Mouse (Mus musculus) forebrain, embryonic 12.5 days (tissue): ENCODE measurements around the gene Foxj1. TPM values are rescaled to one million over a fixed set of nuclear protein-coding genes. Genes with fewer than 3 reads are reported as not detected.

Experiments used
- ATAC-seq: fragments of 200-750 bp; cut with Nextera tagmentation; 2 replicates; pipeline ENCODE4 v1.8.0; 2017; ENCODE audit warnings: moderate TSS enrichment; ENCODE audit not compliant: low FRiP score
- H3K27ac ChIP-seq: fragments of 300-500 bp; sonication (generic); 2 replicates; pipeline ENCODE4 v1.5.1; 2016; ENCODE audit warnings: mild to moderate bottlenecking
- H3K27me3 ChIP-seq: fragments of 300-500 bp; sonication (generic); 2 replicates; pipeline ENCODE4 v1.6.1; 2016; ENCODE audit warnings: mild to moderate bottlenecking
- H3K36me3 ChIP-seq: fragments of 300-500 bp; sonication (generic); replicated peaks from 2 replicates; pipeline ENCODE4 v1.6.1; 2016; ENCODE audit warnings: mild to moderate bottlenecking
- H3K4me1 ChIP-seq: fragments of 300-500 bp; sonication (generic); 2 replicates; pipeline ENCODE4 v1.6.1; 2016
- H3K4me2 ChIP-seq: fragments of 300-500 bp; sonication (generic); 2 replicates; pipeline ENCODE4 v1.6.1; 2016; ENCODE audit warnings: mild to moderate bottlenecking, moderate library complexity
- H3K4me3 ChIP-seq: fragments of 300-500 bp; sonication (generic); replicated peaks from 2 replicates; pipeline ENCODE4 v1.5.1; 2016; ENCODE audit warnings: mild to moderate bottlenecking
- H3K9ac ChIP-seq: fragments of 300-500 bp; sonication (generic); 2 replicates; pipeline ENCODE4 v1.6.1; 2016; ENCODE audit warnings: mild to moderate bottlenecking
- H3K9me3 ChIP-seq: fragments of 300-500 bp; sonication (generic); 2 replicates; pipeline ENCODE4 v1.6.1; 2016
- WGBS: fragments of 180-500 bp; shearing (Covaris S2); methylation state at CpG from one replicate; pipeline ENCODE4 v1.1.7; 2016; 5-methylcytosine and 5-hydroxymethylcytosine counted together
- polyA plus RNA-seq: library from polyadenylated mRNA; unstranded; fragments of >200 nt; fragmentation: Nextera tagmentation; extraction: Ambion mirVana; gene quantifications from 2 replicates; pipeline ENCODE4 v1.2.1, GENCODE M21; 2016

Gene Foxj1
- polyA plus RNA-seq, 1 experiment from 2014 or later: 14.3 TPM

DNA sequence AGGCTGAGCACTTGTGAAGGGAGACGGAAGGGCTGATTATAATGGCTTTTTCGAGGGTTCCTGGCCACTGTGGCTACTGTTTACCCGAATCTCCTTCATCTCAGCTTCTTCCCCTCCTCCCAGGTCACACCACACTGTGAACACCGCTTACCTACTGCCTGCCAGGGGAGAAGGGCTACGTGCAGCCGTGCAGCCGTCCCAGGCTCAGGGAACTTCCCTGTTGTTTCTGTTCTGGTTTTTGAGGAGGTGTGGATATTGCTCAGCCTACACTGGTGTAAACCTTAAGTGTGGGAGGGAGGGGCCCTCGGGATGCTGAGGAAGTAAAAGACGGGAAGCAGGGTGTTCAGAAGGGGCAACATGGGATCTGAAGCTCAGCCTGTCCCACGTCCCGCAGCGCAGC, 1.8 kb upstream of the Foxj1 start:
- Histone ChIP-seq H3K9ac (peak overlapping the region; percentile 5; the same call in 1 of the 2 replicates), H3K9me3 (no peaks in the 10 kb centered on the region), H3K36me3 (peaks cover 15% of the 10 kb centered on the region), H3K4me3 (no peak overlapping the region), H3K4me1 (peaks cover 52% of the 10 kb centered on the region), H3K27me3 (peaks cover 28% of the 10 kb centered on the region), H3K27ac (no peak overlapping the region), H3K4me2 (no peak overlapping the region)
- ATAC-seq: no peak
- 68% methylated on average over 12 of the region's 12 CpGs for WGBS

DNA sequence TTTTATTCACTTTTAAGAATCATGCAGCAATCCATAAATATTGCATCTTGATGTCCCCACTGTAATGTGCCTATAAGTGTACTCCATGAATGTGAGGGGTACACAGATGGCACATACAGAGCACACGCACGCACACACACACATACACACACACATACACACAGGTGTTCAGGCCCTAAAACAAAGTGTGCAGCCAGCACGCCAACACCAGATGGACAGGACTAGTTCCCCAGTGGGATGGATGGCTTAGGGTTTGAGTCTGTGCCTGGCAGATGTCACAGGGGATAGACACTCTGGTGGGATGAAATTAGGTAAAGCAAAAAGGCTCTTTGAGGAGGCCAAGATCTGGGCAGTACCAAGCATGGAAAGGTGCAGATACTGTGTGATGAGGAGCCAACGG, 1.2 kb upstream of the Foxj1 start:
- H3K4me2 ChIP-seq: peak overlapping the region; percentile 98
- peaks cover 30% of the 10 kb centered on the region for H3K27me3 ChIP-seq
- 80% methylated on average over 4 of the region's 4 CpGs for WGBS
- peaks cover 58% of the 10 kb centered on the region for H3K4me1 ChIP-seq
- H3K36me3 ChIP-seq: peaks cover 12% of the 10 kb centered on the region; the same call in 1 of the 2 replicates
- peak overlapping the region; percentile 51 for H3K4me3 ChIP-seq
- H3K9ac ChIP-seq: peak overlapping the region; percentile 66; the same call in 1 of the 2 replicates
- H3K9me3 ChIP-seq: no peaks in the 10 kb centered on the region
- no peak for ATAC-seq
- H3K27ac ChIP-seq: peak overlapping the region; percentile 83; the same call in 1 of the 2 replicates

DNA sequence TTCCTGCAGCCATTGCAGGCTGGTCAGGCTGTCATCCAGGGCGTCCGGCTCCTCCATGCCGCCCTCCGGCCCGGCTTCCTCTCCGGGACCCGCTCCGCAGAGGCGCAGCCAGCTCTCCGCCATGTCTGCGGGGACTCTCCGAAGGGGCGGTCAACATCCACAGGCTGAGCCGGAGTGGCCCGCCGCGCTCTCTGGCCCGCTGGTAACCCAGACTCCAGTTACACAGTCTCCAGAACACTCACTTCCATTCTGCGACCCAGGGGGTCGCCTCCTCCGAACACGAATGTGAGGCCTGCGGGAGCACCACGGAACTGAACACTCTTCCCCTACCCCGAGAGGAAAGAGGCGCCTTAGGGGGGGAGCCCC, 799 bp downstream of the Foxj1 start:
- H3K9me3 ChIP-seq: no peaks in the 10 kb centered on the region
- WGBS: 8% methylated on average over 26 of the region's 26 CpGs
- no peak overlapping the region for H3K27ac ChIP-seq
- peak overlapping the region; percentile 51 for H3K4me3 ChIP-seq
- peak overlapping the region; percentile 3; the same call in 1 of the 2 replicates for H3K9ac ChIP-seq
- peaks cover 12% of the 10 kb centered on the region; the same call in 1 of the 2 replicates for H3K36me3 ChIP-seq
- no peak for ATAC-seq
- peaks cover 77% of the 10 kb centered on the region for H3K4me1 ChIP-seq
- peaks cover 32% of the 10 kb centered on the region for H3K27me3 ChIP-seq
- H3K4me2 ChIP-seq: peak overlapping the region; percentile 98

- H3K27ac ChIP-seq: no peak overlapping the region
- peaks cover 12% of the 10 kb centered on the region; the same call in 1 of the 2 replicates for H3K36me3 ChIP-seq
- peaks cover 83% of the 10 kb centered on the region for H3K4me1 ChIP-seq
- H3K4me2 ChIP-seq: peak overlapping the region; percentile 98
- H3K9me3 ChIP-seq: no peaks in the 10 kb centered on the region
- peaks cover 32% of the 10 kb centered on the region for H3K27me3 ChIP-seq
- H3K4me3 ChIP-seq: peak overlapping the region; percentile 51
- ATAC-seq: no peak
- peak overlapping the region; percentile 3; the same call in 1 of the 2 replicates for H3K9ac ChIP-seq
- WGBS: 27% methylated on average over 31 of the region's 31 CpGs
These were observed 1.4 kb downstream of the Foxj1 start for GRCm38 (mm10) chr11:116333526-116334416.

GRCm38 (mm10) chr11:116332983-116333270, 2.3 kb downstream of the Foxj1 start:
- 0 out of 2 replicates have a peak, but pooled peaks cover 3% of the 10 kb centered on the region for H3K36me3 ChIP-seq
- H3K27me3 ChIP-seq: peaks cover 32% of the 10 kb centered on the region
- peak overlapping the region; percentile 25 for H3K4me2 ChIP-seq
- WGBS: 77% methylated on average over 3 of the region's 3 CpGs
- ATAC-seq: no peak
- H3K4me3 ChIP-seq: no peak overlapping the region
- peak overlapping the region; percentile 42; the same call in 1 of the 2 replicates for H3K9ac ChIP-seq
- H3K9me3 ChIP-seq: no peaks in the 10 kb centered on the region
- peak overlapping the region; percentile 71 for H3K27ac ChIP-seq
- H3K4me1 ChIP-seq: peaks cover 86% of the 10 kb centered on the region

GRCm38 (mm10) chr11:116332232-116332982, 2.8 kb downstream of the Foxj1 start:
- WGBS: 31% methylated on average over 18 of the region's 19 CpGs
- peak overlapping the region; percentile 25 for H3K4me2 ChIP-seq
- H3K4me3 ChIP-seq: no peak overlapping the region; the same call in 1 of the 2 replicates

GRCm38 (mm10) chr11:116330211-116330518, 5.0 kb downstream of the Foxj1 start:
- ATAC-seq: no peak
- H3K4me1 ChIP-seq: peaks cover 65% of the 10 kb centered on the region
- H3K27ac ChIP-seq: peak overlapping the region; percentile 90
- H3K4me3 ChIP-seq: no peak overlapping the region
- no peaks in the 10 kb centered on the region for H3K9me3 ChIP-seq
- H3K36me3 ChIP-seq: no peaks in the 10 kb centered on the region
- no peak overlapping the region for H3K9ac ChIP-seq
- WGBS: 41% methylated on average over 7 of the region's 7 CpGs
- H3K4me2 ChIP-seq: no peak overlapping the region
- peaks cover 31% of the 10 kb centered on the region for H3K27me3 ChIP-seq

More at GRCm38 (mm10) chr11:116332232-116332982, 2.8 kb downstream of the Foxj1 start:
- peak; percentile 30 for ATAC-seq
- Histone ChIP-seq H3K9ac (peak overlapping the region; percentile 42), H3K9me3 (no peaks in the 10 kb centered on the region), H3K36me3 (no peaks in the 10 kb centered on the region), H3K27me3 (peaks cover 32% of the 10 kb centered on the region), H3K4me1 (peaks cover 86% of the 10 kb centered on the region), H3K27ac (peak overlapping the region; percentile 71)

GRCm38 (mm10) chr11:116329314-116330210, 5.6 kb downstream of the Foxj1 start:
- Histone ChIP-seq H3K4me3 (no peak overlapping the region), H3K27me3 (peaks cover 25% of the 10 kb centered on the region), H3K27ac (peak overlapping the region; percentile 90), H3K4me1 (peaks cover 59% of the 10 kb centered on the region), H3K36me3 (no peaks in the 10 kb centered on the region), H3K4me2 (0 out of 2 replicates have a peak overlapping the region, but pooled peaks have one; percentile 1), H3K9me3 (no peaks in the 10 kb centered on the region), H3K9ac (peak overlapping the region; percentile 42; the same call in 1 of the 2 replicates)
- peak; percentile 77 for ATAC-seq
- 32% methylated on average over 18 of the region's 18 CpGs for WGBS

- Histone ChIP-seq H3K36me3 (no peaks in the 10 kb centered on the region), H3K4me1 (peaks cover 35% of the 10 kb centered on the region), H3K9me3 (no peaks in the 10 kb centered on the region), H3K9ac (no peak overlapping the region), H3K27ac (no peak overlapping the region), H3K4me2 (no peak overlapping the region), H3K4me3 (no peak overlapping the region), H3K27me3 (0 out of 2 replicates have a peak, but pooled peaks cover 4% of the 10 kb centered on the region)
- ATAC-seq: no peak
- WGBS: 69% methylated on average over 7 of the region's 7 CpGs
These were observed 8.1 kb downstream of the Foxj1 start for GRCm38 (mm10) chr11:116326963-116327603.

- peak overlapping the region; percentile 57 for H3K9ac ChIP-seq
- no peaks in the 10 kb centered on the region for H3K9me3 ChIP-seq
- peak overlapping the region; percentile 38 for H3K4me3 ChIP-seq
- H3K4me1 ChIP-seq: peaks cover 15% of the 10 kb centered on the region
- H3K36me3 ChIP-seq: no peaks in the 10 kb centered on the region
- WGBS: 2% methylated on average over 41 of the region's 41 CpGs
- no peak overlapping the region for H3K27ac ChIP-seq
- H3K4me2 ChIP-seq: peak overlapping the region; percentile 73
- peaks cover 24% of the 10 kb centered on the region for H3K27me3 ChIP-seq
- peak; percentile 85 for ATAC-seq
These were observed 16.2 kb downstream of the Foxj1 start for GRCm38 (mm10) chr11:116318719-116319659.
